Mouse (Mus musculus): ENCODE measurements around the gene Rbm12. TPM values are rescaled to one million over a fixed set of nuclear protein-coding genes. Genes with fewer than 3 reads are reported as not detected.

Rbm12 gene
- 1.9 and 2.9 TPM in 2 replicates for polyA plus RNA-seq (2012; rRNA removed)

GRCm38 (mm10) chr2:156111358-156112079, at the start of gene Rbm12, which contains the start of gene Cpne1:
Gene Rbm12, minus strand, starts transcription at chr2:156111978.
Gene Cpne1, minus strand, starts transcription at chr2:156111965.

GRCm38 (mm10) chr2:156143953-156144724, 32.4 kb upstream of the Rbm12 start, which contains the start of the genes Romo1 and Nfs1:
Gene Romo1, plus strand, starts transcription at chr2:156144039.
Gene Nfs1, minus strand, starts transcription at chr2:156144186.

DNA sequence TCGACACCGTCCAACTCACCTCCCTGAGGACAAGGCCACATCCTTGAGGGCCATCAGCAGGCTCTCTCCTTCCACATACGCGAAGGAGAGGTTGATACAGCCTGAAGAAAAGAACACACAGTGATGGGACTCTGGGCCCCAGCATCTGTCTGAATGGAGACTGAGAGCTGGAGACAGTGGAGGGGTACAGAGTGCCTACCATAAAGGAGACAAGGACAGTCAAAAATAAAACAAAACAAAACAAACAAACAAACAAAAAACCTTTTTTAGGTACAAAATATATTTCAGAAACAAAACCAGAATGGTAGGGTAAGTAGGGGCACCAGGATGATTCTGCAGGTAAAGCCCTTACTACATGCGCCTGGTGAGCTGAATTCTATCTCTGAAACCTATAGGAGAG, 15.2 kb upstream of the Rbm12 start, which contains the start of gene Gm28036:
Gene Gm28036, minus strand, starts transcription at position 101 of the 400 bp plus-strand sequence.

GRCm38 (mm10) chr2:156065099-156066041, 46.4 kb downstream of the Rbm12 start, which contains the start of gene Spag4:
Gene Spag4, plus strand, starts transcription at chr2:156065175.

DNA sequence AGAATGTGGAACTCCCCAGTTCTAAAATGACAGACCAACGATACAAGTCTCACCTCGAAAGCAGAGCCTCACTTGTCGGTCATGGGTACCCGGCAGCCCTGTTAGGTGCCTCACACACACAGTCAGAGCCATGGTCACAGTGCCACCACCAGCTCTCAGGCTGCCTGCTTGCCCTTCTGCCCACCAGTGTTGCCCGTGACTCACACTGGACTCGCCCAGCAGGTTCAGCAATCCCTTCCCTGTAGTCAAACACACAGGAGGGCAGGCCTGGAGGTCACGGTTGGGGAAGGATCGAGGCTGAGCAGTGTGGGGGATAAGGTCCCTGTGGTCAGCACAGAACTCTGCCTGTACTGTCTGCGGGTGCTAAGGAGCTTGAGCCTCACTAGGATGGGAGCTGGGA, 59.0 kb downstream of the Rbm12 start, which contains the start of gene Fer1l4:
Gene Fer1l4, minus strand, starts transcription at position 132 of the 400 bp plus-strand sequence.

Other genes with a start within 250 kb of the Rbm12 start
- gene Uqcc1, start 181.7 kb downstream of the Rbm12 start, polyA plus RNA-seq (2012; rRNA removed), result 4.6 and 7.1 TPM in 2 replicates
- gene Gm15557, start 171.2 kb downstream of the Rbm12 start, polyA plus RNA-seq (2012; rRNA removed), result not detected in 2 replicates
- gene Gdf5, start 166.6 kb downstream of the Rbm12 start, polyA plus RNA-seq (2012; rRNA removed), result 0.39 and 0.54 TPM in 2 replicates
- gene Cep250, start 155.5 kb downstream of the Rbm12 start, polyA plus RNA-seq (2012; rRNA removed), result 1.7 and 1.9 TPM in 2 replicates
- 0.34 and 0.77 TPM in 2 replicates for gene 6430550D23Rik, start 104.0 kb downstream of the Rbm12 start, polyA plus RNA-seq (2012; rRNA removed)
- gene Ergic3, start 103.9 kb downstream of the Rbm12 start, polyA plus RNA-seq (2012; rRNA removed), result 112 and 123 TPM in 2 replicates
- gene Fer1l4, start 59.0 kb downstream of the Rbm12 start, polyA plus RNA-seq (2012; rRNA removed), result 52.4 and 63.6 TPM in 2 replicates
- gene Spag4, start 46.8 kb downstream of the Rbm12 start, polyA plus RNA-seq (2012; rRNA removed), result 2.2 and 2.8 TPM in 2 replicates
- 27.6 and 30.8 TPM in 2 replicates for gene Cpne1, start within 50 bp of the Rbm12 start, polyA plus RNA-seq (2012; rRNA removed)
- gene Gm28036, start 15.1 kb upstream of the Rbm12 start, polyA plus RNA-seq (2012; rRNA removed), result 0.05 TPM in 1 of 2 replicates, not detected in the other
- gene Romo1, start 32.1 kb upstream of the Rbm12 start, polyA plus RNA-seq (2012; rRNA removed), result 122 and 216 TPM in 2 replicates
- gene Nfs1, start 32.2 kb upstream of the Rbm12 start, polyA plus RNA-seq (2012; rRNA removed), result 27.7 and 34.3 TPM in 2 replicates
- gene Rbm39, start 68.3 kb upstream of the Rbm12 start, polyA plus RNA-seq (2012; rRNA removed), result 18.8 and 20.8 TPM in 2 replicates
- gene Phf20, start 84.5 kb upstream of the Rbm12 start, polyA plus RNA-seq (2012; rRNA removed), result 2.2 and 3.5 TPM in 2 replicates
- gene Cnbd2, start 200.3 kb upstream of the Rbm12 start, polyA plus RNA-seq (2012; rRNA removed), result 0.14 and 0.21 TPM in 2 replicates
- 195 and 589 TPM in 2 replicates for gene Scand1, start 200.7 kb upstream of the Rbm12 start, polyA plus RNA-seq (2012; rRNA removed)